Mouse (Mus musculus) G1E (cell line): ENCODE measurements around the gene Vbp1. TPM values are rescaled to one million over a fixed set of nuclear protein-coding genes. Genes with fewer than 3 reads are reported as not detected.
"Not testable (repeated sequence)": the region's sequence is repeated elsewhere in the genome, so short reads cannot be mapped to it uniquely, and the experiment has no call there.

Source experiments
- ATAC-seq: 2 replicates; pipeline ENCODE4 v1.8.0; 2016; ENCODE audit warnings: mild to moderate bottlenecking; ENCODE audit not compliant: insufficient number of reproducible peaks, poor library complexity, low FRiP score, severe bottlenecking; ENCODE audit errors: extremely low read depth
- DNase-seq: peaks from one replicate; pipeline ENCODE4 v3.0.0; 2012; ENCODE audit warnings: low spot score
- H3K27me3 ChIP-seq: 2 replicates; pipeline ENCODE4 v1.6.1; 2012; ENCODE audit warnings: mild to moderate bottlenecking, low read length, inconsistent platforms; ENCODE audit not compliant: insufficient read depth
- H3K36me3 ChIP-seq: replicated peaks from 2 replicates; pipeline ENCODE3; 2012; ENCODE audit warnings: mild to moderate bottlenecking, inconsistent platforms
- H3K4me1 ChIP-seq: 2 replicates; pipeline ENCODE4 v1.6.1; 2012; ENCODE audit warnings: low read depth, low read length, inconsistent platforms, mixed read lengths; ENCODE audit not compliant: insufficient read depth
- H3K4me3 ChIP-seq: 2 replicates; pipeline ENCODE4 v1.5.1; 2012; ENCODE audit warnings: low read depth, mild to moderate bottlenecking, inconsistent platforms, low read length, moderate library complexity, mixed read lengths
- H3K9me3 ChIP-seq: replicated peaks from 2 replicates; pipeline ENCODE4 v1.6.1; 2012; ENCODE audit warnings: inconsistent platforms
- CTCF ChIP-seq: IDR thresholded peaks from 2 replicates; pipeline ENCODE4 v1.5.1; 2012; ENCODE audit warnings: low read depth, low read length, inconsistent platforms, mixed read lengths
- GATA1 ChIP-seq: IDR thresholded peaks from 2 replicates; pipeline ENCODE4 v1.6.1; 2012; ENCODE audit warnings: borderline replicate concordance, low read length, inconsistent platforms, mixed read lengths
- GATA2 ChIP-seq: IDR thresholded peaks from 2 replicates; pipeline ENCODE4 v1.6.1; 2012; ENCODE audit warnings: low read depth, low read length, inconsistent platforms, borderline replicate concordance
- POLR2AphosphoS5 ChIP-seq: IDR thresholded peaks from 2 replicates; pipeline ENCODE4 v1.6.1; 2012; ENCODE audit warnings: low read depth, low read length, inconsistent platforms; ENCODE audit not compliant: insufficient replicate concordance
- TAL1 ChIP-seq: conservative IDR thresholded peaks from 2 replicates; pipeline ENCODE4 v1.6.1; 2012; ENCODE audit warnings: low read depth, low read length, inconsistent platforms, mixed read lengths
- polyA plus RNA-seq: library from polyadenylated mRNA; stranded (reverse); fragments of >175 nt; gene quantifications from 2 replicates; pipeline ENCODE4 v1.2.3, GENCODE M21; 2012
- total RNA-seq, 2 experiments: library from RNA; stranded (forward) in 1 of 2; stranded (reverse) in 1 of 2; fragments of 200-1000 nt in 1 of 2; fragments of >200 nt in 1 of 2; fragmentation: Nextera tagmentation in 1 of 2; gene quantifications; 2 replicates each; pipeline ENCODE4 v1.2.3; 2014 to 2017

Vbp1 gene
- 100 and 111 TPM in 2 replicates for total RNA-seq (2014; fragmentation: Nextera tagmentation)
- total RNA-seq (2017) = 136 TPM in 2 replicates
- polyA plus RNA-seq = 2.7 and 4.2 TPM in 2 replicates

DNA sequence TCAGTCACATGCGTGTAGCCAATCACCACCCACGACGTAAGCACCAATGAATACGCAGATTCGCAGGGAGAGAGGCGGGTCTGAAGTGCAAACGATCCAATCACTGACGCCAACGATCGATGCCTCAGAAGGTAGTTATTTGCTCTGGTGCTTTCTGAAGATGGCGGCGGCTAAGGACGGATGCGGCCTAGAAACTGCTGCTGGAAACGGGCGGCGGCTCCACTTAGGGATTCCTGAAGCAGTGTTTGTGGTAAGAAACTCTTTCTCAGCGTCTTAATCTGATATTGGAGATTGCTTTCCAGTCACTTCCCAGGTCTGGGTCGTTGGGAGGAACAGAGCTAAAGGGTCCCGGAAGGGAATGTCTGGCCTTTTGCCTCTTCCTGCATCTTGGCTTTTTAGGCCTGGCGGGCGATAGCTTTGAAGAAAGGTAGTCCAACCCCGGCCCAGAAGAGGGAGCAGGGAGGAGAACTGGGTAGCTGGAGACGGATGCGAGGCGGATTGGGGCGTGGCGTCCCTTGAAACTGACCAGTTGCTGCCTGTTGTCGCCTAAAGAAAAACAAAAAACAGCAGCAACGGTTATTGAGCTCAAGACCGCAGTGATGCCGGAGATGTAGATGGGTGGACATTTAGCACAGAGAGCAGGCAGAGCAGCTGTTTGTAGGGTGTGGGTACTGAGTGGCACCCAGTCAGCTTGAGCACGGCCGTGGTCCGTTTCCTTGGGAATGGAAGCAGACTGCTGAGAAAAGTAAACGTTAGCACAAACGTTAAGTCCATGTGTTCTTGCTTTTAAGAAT, at the start of gene Vbp1:
Vbp1 (plus strand) TSS at position 121 of the 794 bp plus-strand sequence.
- no peaks in the 10 kb centered on the region for H3K27me3 ChIP-seq
- peak within 1 kb of the TSS; percentile 74 for H3K4me3 ChIP-seq
- DNase-seq = peak; percentile 56
- TF ChIP-seq CTCF (no peak), POLR2AphosphoS5 (no peak), GATA2 (no peak), TAL1 (no peak), GATA1 (no peak)
- peaks cover 2% of the 10 kb centered on the region; the same call in 1 of the 2 replicates for H3K4me1 ChIP-seq
- no peaks in the 10 kb centered on the region for H3K9me3 ChIP-seq
- H3K36me3 ChIP-seq = peaks cover 5% of the 10 kb centered on the region
- ATAC-seq = peak; percentile 98

DNA sequence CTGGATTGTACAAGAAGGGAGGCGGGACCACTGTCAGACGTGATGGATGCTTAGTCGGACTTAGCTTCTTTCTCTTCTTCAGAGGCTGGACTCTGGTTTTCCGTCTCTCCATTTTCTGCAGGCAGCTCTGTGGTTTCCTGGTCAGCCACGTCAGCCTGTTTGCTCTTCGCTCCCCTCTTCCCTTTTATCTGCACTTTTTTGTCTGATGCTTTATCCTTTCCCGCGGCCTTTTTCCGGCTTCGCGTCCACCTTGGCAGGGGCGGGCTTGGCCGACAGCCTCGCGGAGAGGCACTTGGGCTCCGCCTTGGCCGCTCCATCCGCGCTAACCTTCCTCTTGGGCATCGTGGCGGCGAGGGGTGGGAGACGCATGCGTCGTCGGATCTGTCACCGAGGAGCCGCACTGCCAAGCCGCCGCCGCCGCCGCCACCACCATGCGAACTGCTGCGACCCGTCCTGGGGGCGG, 38.9 kb upstream of the Vbp1 start:
- not testable (repeated sequence) for ATAC-seq

DNA sequence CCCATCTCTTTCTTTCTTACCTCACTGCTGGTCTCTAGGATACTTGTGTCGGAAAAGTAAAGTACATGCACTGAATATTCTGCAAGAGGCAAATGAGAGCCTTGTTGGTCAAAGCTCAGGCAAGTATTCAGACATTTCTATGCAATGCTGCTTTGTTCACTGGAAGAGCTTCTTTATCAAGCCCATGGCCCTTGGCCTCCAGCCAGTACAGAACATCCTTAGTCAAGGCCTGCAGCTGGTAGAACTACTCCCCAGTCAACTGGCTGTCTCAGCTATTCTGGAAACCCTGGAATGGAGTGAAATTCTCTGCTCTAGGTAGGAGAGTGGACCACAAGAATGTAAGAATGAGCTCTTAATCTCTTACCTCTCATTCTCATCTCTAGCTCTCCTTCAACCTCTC, 24.2 kb upstream of the Vbp1 start:
- H3K9me3 ChIP-seq = no peaks in the 10 kb centered on the region
- no peaks in the 10 kb centered on the region for H3K4me1 ChIP-seq
- TF ChIP-seq TAL1 (no peak), CTCF (no peak), GATA1 (no peak), POLR2AphosphoS5 (no peak), GATA2 (no peak)
- H3K4me3 ChIP-seq = no peak overlapping the region
- H3K36me3 ChIP-seq = no peaks in the 10 kb centered on the region
- ATAC-seq (no peak), DNase-seq (no peak)
- H3K27me3 ChIP-seq = no peaks in the 10 kb centered on the region

More for the DNA sequence above, 38.9 kb upstream of the Vbp1 start:
- not testable (repeated sequence) for H3K27me3 ChIP-seq, H3K9me3 ChIP-seq, DNase-seq, H3K4me1 ChIP-seq, H3K36me3 ChIP-seq, H3K4me3 ChIP-seq

DNA sequence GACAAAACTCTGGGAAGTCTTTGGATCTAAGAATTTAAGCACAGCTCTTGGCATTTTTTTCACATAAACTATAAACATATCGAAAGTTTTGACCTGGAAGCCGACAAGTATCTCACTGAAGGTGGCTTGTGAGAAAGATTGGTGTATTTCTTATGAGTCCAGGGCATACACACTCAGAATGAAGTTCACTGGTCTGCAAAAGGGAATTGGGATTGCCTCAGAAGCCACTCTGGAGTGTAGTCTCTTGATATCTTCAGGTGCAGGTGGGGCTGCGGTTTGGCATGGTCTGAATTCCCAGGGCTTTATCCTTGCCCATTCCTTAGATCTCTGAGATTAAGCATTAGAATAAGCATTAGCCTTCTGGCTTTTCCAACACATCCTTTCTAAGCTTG, 316 bp upstream of the Vbp1 start:
- H3K36me3 ChIP-seq = peaks cover 5% of the 10 kb centered on the region
- no peaks in the 10 kb centered on the region for H3K27me3 ChIP-seq
- DNase-seq (no peak), ATAC-seq (no peak)
- no peaks in the 10 kb centered on the region for H3K9me3 ChIP-seq
- peak overlapping the region; percentile 74; the same call in 1 of the 2 replicates for H3K4me3 ChIP-seq
- H3K4me1 ChIP-seq = peaks cover 2% of the 10 kb centered on the region; the same call in 1 of the 2 replicates
- TF ChIP-seq POLR2AphosphoS5 (no peak), CTCF (no peak), GATA2 (no peak)

DNA sequence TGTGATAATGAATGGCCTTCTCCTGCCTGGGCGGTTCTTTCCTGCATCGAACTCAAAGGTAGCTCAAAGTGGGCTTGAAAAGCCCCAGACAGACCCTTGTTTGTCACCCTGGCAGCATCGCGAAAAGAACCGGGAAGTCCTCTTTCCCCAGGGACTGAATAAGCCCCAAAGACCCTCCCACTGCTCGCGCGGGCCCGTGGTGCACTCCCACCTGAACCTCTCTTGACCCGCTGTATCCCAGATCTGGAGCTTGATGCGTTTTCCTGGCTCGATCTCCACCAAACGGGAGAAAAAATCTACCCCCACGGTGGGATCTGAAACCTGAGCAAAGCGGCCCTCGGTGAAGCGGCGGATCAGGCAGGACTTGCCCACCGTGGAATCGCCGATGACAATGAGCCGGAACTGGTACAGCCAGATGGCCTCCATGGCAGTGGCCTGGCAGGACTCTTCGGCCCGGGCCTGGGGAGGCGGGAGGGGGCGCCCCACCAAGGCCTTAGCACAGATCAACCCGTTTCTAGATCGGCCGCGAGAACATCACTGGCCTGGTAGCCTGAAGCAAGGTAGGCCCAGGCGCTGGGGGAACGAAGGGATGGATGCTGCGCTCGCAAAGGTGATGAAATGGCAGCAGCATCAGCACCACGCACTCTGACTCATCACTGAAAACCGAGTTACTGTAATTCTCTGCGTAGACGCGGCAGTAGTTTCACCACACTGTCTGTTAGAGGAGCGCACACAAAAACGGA, 63.7 kb downstream of the Vbp1 start, which contains the start of gene Rab39b:
Rab39b (minus strand) TSS at position 650 of the 743 bp plus-strand sequence.
- TF ChIP-seq CTCF (no peak), GATA1 (no peak), TAL1 (no peak), GATA2 (no peak), POLR2AphosphoS5 (no peak)
- ATAC-seq (no peak), DNase-seq (no peak)
- Histone ChIP-seq H3K9me3 (no peaks in the 10 kb centered on the region), H3K4me1 (no peaks in the 10 kb centered on the region), H3K36me3 (no peaks in the 10 kb centered on the region), H3K4me3 (no peak within 1 kb of the TSS), H3K27me3 (peaks cover 6% of the 10 kb centered on the region; the same call in 1 of the 2 replicates)

DNA sequence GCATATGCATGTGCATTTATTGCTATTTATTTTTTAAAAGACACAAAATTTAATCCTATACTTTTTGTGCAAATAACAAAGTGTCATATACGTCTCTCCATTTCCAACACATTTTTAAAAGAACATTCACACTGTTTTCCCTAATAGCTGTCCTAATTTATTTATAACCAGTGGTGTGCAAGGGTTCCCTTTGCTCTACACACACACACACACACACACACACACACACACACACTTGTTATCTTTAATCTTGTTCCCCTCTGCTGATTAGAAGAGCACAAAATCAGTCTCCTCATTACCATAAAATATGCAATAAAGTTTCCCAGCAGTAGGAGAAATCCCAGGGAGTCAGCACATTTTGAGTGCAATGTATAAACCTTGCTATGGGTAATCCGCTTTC, 64.4 kb downstream of the Vbp1 start:
- TF ChIP-seq POLR2AphosphoS5 (no peak), CTCF (no peak), GATA1 (no peak), GATA2 (no peak), TAL1 (no peak)
- ATAC-seq (no peak), DNase-seq (no peak)
- Histone ChIP-seq H3K4me3 (no peak overlapping the region), H3K27me3 (peaks cover 6% of the 10 kb centered on the region; the same call in 1 of the 2 replicates), H3K4me1 (no peaks in the 10 kb centered on the region), H3K9me3 (no peaks in the 10 kb centered on the region), H3K36me3 (no peaks in the 10 kb centered on the region)

Other genes with a start within 250 kb of the Vbp1 start
- 34.9 and 43.3 TPM in 2 replicates for gene Fundc2, start 131.9 kb upstream of the Vbp1 start, total RNA-seq (2014; fragmentation: Nextera tagmentation)
- gene Fundc2, start 131.9 kb upstream of the Vbp1 start, total RNA-seq (2017) = 123 and 197 TPM in 2 replicates
- gene Fundc2, start 131.9 kb upstream of the Vbp1 start, polyA plus RNA-seq = 2.5 and 4.7 TPM in 2 replicates
- 6.5 and 7.1 TPM in 2 replicates for gene F8, start 131.7 kb upstream of the Vbp1 start, total RNA-seq (2014; fragmentation: Nextera tagmentation)
- 2.4 and 4.5 TPM in 2 replicates for gene F8, start 131.7 kb upstream of the Vbp1 start, total RNA-seq (2017)
- 0.09 and 0.17 TPM in 2 replicates for gene F8, start 131.7 kb upstream of the Vbp1 start, polyA plus RNA-seq
- 25.4 and 38.8 TPM in 2 replicates for gene Cmc4, start 97.7 kb upstream of the Vbp1 start, total RNA-seq (2014; fragmentation: Nextera tagmentation)
- 19.4 and 20.5 TPM in 2 replicates for gene Cmc4, start 97.7 kb upstream of the Vbp1 start, total RNA-seq (2017)
- 4.6 and 4.8 TPM in 2 replicates for gene Cmc4, start 97.7 kb upstream of the Vbp1 start, polyA plus RNA-seq
- gene Mtcp1, start 97.7 kb upstream of the Vbp1 start, total RNA-seq (2014; fragmentation: Nextera tagmentation) = 23.9 and 24.9 TPM in 2 replicates
- gene Mtcp1, start 97.7 kb upstream of the Vbp1 start, total RNA-seq (2017) = 21.5 and 21.6 TPM in 2 replicates
- gene Mtcp1, start 97.7 kb upstream of the Vbp1 start, polyA plus RNA-seq = 0.84 and 0.99 TPM in 2 replicates
- 54.8 and 55.0 TPM in 2 replicates for gene Brcc3, start 97.7 kb upstream of the Vbp1 start, total RNA-seq (2014; fragmentation: Nextera tagmentation)
- gene Brcc3, start 97.7 kb upstream of the Vbp1 start, total RNA-seq (2017) = 40.5 and 45.9 TPM in 2 replicates
- 0.94 and 1.2 TPM in 2 replicates for gene Brcc3, start 97.7 kb upstream of the Vbp1 start, polyA plus RNA-seq
- not detected in 2 replicates for gene Rab39b, start 63.9 kb downstream of the Vbp1 start, total RNA-seq (2014; fragmentation: Nextera tagmentation)
- 0.06 TPM in 1 of 2 replicates, not detected in the other for gene Rab39b, start 63.9 kb downstream of the Vbp1 start, total RNA-seq (2017)
- gene Rab39b, start 63.9 kb downstream of the Vbp1 start, polyA plus RNA-seq = not detected in 2 replicates